Mouse (Mus musculus) regulatory T cell (primary cell): ENCODE data around the gene Irgm1.
"Not testable (repeated sequence)": the region's sequence is repeated elsewhere in the genome, so short reads cannot be mapped to it uniquely, and the experiment has no call there.

Experiments
- in situ Hi-C: fragments of 300-600 bp; cut with MboI, MseI; formaldehyde crosslinking; loops from one replicate; pipeline ENCODE4 v1.15.1; 2025; ENCODE audit warnings: high pct_unique_total_duplicates

The Irgm1 gene

DNA sequence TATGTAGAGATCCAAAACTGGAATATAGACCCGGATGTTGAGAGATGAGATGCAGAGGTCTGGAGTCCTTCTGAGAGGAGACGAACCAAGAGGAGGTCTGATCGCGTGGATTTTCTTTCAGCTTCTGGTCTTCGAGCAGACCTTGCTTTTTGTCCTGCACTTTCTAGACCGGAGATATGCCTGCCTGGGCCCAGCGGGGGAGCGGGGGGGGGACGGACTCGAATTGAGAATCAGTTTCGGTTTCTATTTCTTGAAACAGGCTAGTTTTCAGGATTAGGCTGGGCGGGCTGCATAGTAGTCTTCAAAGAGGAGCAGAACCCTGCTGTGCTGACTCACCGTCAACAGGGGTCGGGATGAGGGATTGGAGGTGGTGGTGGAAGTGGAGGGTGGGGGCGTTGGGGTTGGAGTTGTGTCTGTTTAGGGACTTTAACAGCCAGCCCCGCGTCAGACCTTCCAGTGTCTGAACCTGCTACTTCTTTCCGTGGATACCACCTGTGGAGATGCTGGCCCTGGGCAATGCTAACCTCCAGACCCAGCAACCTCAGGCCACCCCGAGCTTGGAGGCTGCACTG lies at the start of gene Irgm1:
Irgm1 (minus strand) TSS at position 483 of the 572 bp plus-strand sequence.
- in situ Hi-C loops = loop anchor here (5.0 kb wide), 2 partner anchors 226 to 381 kb away; no protein-coding TSS in a partner anchor

GRCm38 (mm10) chr11:48918380-48918779 lies 46.9 kb upstream of the Irgm1 start:
- in situ Hi-C loops = no loop called here

DNA sequence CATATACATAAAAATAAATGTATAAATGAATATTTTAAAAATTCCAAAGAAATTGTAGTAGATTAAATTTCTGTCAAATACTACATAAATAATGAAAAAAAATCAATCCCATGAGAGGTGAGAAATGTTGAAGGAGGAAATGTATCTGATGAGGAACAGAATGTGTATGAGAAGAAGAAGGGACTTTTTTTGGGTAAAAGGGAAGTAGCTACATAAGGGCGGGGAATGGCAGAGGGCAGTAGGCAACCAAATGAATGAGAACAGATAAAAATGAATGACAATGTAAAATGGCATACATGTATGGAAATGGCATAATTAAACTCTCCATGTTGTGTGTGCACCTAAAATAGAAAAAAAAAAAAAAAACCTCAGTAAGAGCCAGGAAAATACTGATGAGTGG lies 42.1 kb upstream of the Irgm1 start:
- in situ Hi-C loops = no loop called here

DNA sequence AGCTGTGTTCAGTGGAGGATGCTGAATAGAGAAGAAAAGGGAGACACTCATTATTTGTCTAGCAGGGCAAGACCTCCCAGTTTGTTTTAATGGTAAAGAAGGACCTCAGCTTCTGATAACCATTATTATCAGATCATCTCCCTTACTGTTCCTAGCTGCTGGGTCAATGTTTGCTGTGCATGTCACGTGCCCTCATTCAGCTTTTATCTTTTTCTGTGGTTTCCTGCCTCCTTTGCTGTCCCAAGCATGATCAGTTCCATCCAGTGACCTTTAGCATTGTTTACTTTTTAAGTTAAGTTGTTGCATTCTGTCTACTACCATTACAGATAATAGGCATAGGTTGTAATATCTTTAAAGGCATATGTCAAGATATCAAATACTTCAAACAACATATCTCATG lies 37.0 kb upstream of the Irgm1 start:
- in situ Hi-C loops = no loop called here

DNA sequence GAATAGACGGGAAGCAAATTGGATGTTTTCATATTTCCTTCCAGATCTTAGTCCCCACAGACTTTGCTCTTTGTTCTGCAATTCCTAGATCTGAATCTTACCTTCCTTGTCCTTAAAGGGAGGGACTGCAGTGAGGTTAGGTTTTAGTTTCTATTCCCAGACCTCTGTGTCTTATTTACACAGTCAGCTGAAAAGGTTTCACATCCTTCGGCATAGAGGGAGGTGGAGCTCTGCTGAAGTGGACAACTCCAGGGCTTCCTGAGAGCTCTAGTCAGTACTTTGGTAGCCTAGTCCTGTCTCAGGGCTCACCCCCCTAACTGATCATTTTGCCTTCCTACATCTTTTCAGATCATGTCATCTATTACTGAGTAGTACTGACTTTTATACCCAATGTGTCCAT lies 30.5 kb upstream of the Irgm1 start, which contains the start of gene Gm5431:
Gm5431 (minus strand) TSS at position 194 of the 400 bp plus-strand sequence.
- in situ Hi-C loops = no loop called here

GRCm38 (mm10) chr11:48901567-48901930 lies 30.1 kb upstream of the Irgm1 start:
- in situ Hi-C loops = not testable (repeated sequence)

- in situ Hi-C loops = not testable (repeated sequence)
Measured at GRCm38 (mm10) chr11:48900654-48901566, 29.4 kb upstream of the Irgm1 start.

DNA sequence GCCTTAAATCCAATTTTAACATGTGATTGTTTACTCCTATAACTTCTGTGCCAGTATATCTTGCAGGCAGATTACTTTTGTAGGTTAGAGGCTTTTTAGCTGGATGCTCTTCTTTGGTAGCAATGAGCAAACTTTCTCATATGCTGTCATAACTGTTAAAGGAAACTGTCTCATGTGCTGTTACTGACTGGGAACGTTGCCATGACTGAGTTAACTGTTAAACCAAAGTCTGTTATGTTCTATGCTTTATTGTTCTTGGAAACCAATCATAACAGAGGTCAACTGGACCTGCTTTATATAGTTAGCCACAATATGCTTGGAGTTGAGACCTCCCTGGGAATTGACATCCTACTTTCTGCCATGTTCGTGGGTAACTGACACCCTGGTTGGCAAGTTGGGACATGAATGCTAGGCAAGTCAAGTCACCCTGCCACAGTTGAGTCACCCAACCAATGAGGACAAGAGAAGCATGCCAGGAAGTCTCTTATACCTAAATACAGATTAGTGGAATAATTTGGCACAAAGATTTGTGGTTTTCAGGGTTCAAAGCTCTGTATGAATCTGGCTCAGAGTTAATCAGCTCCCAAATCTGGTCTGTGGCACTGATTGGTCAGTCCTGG lies 27.4 kb upstream of the Irgm1 start:
- in situ Hi-C loops = no loop called here

GRCm38 (mm10) chr11:48876680-48877079 lies 5.2 kb upstream of the Irgm1 start:
- in situ Hi-C loops = no loop called here

DNA sequence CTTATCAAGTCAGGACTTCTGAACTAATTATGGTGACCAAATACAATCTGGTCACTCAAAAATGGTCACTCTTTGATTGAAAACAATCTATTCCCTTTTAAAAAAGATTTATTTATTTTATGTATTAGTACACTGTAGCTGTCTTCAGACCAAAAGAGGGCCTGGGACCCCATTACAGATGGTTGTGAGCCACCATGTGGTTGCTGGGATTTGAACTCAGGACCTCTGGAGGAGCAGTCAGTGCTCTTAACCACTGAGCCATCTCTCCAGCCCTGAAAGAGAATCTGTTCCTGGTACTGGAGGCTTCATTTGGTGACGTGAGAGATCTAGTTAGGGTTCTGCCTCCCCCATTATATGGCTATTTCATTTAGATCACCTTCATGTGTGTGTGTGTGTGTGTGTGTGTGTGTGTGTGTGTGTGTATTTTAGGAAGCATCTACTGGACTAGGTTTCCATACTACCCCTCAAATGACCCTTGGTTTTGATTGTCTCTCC lies 3.9 kb upstream of the Irgm1 start:
- in situ Hi-C loops = not testable (repeated sequence)

- in situ Hi-C loops = loop anchor here (5.0 kb wide), 2 partner anchors 223 to 378 kb away; no protein-coding TSS in a partner anchor
Measured at GRCm38 (mm10) chr11:48874465-48874864, 3.0 kb upstream of the Irgm1 start.

DNA sequence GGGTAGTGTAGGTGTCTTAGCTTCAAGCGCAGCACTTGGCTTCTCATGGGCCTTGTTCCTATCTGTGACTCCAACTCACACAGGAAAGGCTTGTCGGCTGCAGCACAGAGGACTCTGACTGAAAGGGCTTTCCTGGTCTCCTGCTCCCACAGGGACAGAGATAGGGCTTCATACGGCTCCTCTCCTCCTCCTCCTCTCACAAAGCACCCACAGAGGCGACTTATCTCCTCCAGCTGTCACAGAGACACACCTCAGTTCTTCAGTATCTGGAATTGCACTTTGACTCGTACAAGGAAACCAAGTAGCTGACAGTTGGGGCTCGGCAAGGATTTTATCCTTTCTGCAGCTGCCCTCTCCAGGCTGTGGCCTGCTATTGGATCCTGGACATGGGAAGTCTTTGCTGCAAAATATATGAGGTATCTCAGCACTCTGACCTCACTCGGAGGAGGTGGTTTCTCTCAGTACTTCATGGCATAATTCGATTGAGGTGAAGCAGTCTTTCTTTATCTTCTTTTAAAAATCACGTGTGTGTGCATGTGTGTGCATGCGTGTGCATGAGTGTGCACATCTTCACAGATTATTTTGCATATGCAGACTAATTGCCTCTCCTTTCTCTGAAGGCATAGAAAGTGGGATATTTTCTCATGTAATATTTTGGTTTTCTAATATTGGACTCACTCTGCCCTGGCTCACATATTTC lies 2.3 kb upstream of the Irgm1 start:
- in situ Hi-C loops = loop anchor here (5.0 kb wide), 2 partner anchors 224 to 379 kb away; no protein-coding TSS in a partner anchor

DNA sequence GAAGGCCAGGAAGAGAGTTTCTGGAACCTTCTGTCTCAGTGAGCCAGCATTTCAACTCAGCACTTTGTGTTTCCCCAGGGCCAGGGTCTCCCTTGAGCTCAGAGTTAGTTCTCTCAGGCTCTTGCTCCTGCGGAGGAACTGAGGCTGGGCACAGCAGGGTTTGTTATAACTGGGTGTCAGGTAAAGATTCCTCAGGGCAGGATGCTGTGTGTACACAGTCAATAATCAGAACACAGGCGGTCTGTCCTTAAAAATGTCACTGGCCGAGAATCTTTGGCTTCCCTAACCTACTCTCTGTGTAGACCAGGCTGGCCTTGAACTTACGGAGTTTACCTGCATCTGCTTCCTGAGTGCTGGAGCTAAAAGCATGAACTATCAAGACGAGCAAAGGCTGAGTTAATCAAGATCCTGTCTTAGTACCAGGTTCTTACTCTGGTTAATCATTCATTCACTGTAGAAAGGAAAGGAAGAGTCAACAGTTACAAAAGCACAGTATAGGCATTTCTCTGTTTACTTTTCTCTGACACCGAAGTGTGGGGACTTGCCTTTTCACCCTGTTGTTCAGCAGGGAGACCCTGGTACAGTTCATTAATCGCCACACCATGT lies 1.3 kb upstream of the Irgm1 start:
- in situ Hi-C loops = loop anchor here (5.0 kb wide), 2 partner anchors 225 to 380 kb away; no protein-coding TSS in a partner anchor

- in situ Hi-C loops = loop anchor here (5.0 kb wide), 2 partner anchors 225 to 380 kb away; no protein-coding TSS in a partner anchor
Measured at GRCm38 (mm10) chr11:48871817-48872541, 496 bp upstream of the Irgm1 start.

DNA sequence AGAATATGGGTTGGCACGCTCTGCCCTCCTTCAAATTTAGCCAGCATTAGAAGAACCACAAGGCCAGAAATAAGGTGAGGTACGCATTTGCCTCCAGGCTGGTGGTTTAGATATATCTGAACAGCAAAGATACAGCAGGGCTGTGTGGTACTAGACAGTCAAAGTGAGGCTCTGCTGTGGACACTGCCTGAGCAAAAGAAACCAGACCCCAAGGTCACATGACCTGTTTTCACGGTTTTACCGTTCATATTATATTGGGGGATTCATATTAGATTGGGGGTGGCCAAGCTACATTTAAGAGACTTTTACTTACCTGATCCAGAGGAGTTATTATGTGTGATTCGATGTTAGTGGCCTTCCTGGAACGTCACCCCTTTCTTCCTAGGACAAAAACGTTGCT lies 702 bp downstream of the Irgm1 start:
- in situ Hi-C loops = loop anchor here (5.0 kb wide), 2 partner anchors 227 to 382 kb away; no protein-coding TSS in a partner anchor

DNA sequence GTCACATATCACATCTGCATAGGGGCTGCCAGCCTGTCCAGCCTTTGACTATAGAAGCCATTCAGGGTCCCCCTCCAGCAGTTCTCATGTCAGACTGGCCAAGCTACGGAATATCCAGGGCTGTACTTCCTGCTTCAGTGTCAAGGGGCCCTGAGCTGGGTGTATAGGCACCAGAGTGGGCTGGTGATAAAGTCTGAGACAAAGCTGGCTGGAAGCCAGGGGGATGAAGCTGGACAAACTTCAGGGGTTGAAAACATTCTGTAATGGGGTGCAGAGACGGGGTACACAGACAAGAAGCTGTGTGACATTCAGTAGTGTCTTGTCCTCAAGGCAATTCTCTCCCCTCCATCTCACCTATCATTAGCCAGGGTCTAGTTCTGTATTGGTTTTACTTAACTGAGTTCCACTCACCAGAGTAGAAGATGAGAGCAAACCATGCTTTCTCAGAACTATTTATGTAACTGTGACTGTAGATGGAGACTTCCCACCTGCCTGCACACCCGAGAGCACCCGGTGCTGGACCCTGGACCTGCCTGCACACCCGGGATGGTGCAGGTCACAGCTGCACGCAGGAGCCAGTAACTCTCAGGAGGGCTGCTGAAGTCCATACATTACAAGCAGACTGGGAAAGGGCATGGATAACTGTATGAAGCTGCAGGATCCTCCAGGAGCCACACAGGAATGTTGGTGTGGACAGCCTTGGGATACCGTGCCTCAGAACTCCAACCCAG lies 1.9 kb downstream of the Irgm1 start:
- in situ Hi-C loops = loop anchor here (5.0 kb wide), 2 partner anchors 228 to 383 kb away; no protein-coding TSS in a partner anchor

DNA sequence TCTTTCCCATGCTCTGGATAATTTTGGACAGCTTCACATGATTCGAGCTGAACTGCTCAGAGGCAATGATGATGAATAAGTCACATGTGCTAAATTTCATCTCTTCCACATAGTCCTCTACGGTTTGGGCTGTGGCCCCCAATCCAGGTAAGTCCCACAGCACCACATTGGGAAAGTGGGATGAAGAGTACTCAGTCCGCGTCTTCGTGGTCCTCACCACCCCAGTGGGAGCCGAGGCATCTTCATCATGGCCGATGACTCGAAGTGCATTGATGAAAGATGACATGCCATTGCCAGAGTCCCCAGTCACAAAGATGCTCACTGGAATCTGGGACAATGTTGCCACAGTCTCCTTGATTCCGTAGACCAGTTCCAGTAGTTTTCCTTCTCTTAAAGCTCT lies 5.0 kb downstream of the Irgm1 start:
- in situ Hi-C loops = no loop called here

- in situ Hi-C loops = no loop called here
Measured at GRCm38 (mm10) chr11:48863808-48864207, 7.7 kb downstream of the Irgm1 start.

DNA sequence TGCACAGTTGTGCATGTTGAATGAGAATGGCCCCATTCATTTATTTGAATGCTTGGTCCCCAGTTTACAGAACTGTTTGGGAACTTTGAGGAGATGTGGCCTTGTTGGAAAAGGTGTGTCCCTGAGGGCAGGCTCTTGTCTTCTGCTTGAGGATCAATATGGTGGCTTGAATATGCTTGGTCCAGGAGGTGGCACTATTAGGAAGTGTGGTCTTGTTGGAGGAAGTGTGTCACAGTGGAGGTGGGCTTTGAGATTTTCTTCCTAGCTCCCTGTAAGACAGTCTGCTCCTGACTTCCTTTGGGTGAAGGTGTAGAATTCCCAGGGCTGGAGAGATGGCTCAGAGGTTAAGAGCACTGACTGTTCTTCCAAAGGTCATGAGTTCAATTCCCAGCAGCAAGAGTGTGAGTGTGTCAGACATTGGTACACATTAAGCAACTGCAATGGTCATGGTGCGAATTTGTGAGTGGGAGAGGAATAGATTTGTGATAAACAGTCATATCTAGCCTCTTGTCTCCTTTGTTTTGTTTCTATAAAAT lies 8.6 kb downstream of the Irgm1 start:
- in situ Hi-C loops = no loop called here
